Mouse (Mus musculus) hindbrain, embryonic 11.5 days (tissue): ENCODE measurements around the gene Atn1. TPM values are rescaled to one million over a fixed set of nuclear protein-coding genes. Genes with fewer than 3 reads are reported as not detected.

Source experiments
- ATAC-seq: fragments of 200-750 bp; cut with Nextera tagmentation; 2 replicates; pipeline ENCODE4 v1.8.0; 2017; ENCODE audit warnings: mild to moderate bottlenecking, moderate TSS enrichment, moderate library complexity; ENCODE audit not compliant: low FRiP score
- DNase-seq: peaks from one replicate; pipeline ENCODE4 v3.0.0-alpha.2; 2015; ENCODE audit warnings: low spot score
- H3K27ac ChIP-seq: fragments of 300-500 bp; sonication (generic); 2 replicates; pipeline ENCODE4 v1.5.1; 2014; ENCODE audit warnings: mild to moderate bottlenecking, low read depth, low read length
- H3K27me3 ChIP-seq: fragments of 300-500 bp; sonication (generic); 2 replicates; pipeline ENCODE4 v1.6.1; 2014; ENCODE audit warnings: mild to moderate bottlenecking, low read length, moderate library complexity, mixed read lengths; ENCODE audit not compliant: control insufficient read depth, insufficient read depth
- H3K36me3 ChIP-seq: fragments of 300-500 bp; sonication (generic); 2 replicates; pipeline ENCODE4 v1.6.1; 2014; ENCODE audit warnings: mild to moderate bottlenecking, low read length, moderate library complexity, mixed read lengths; ENCODE audit not compliant: control insufficient read depth, insufficient read depth
- H3K4me1 ChIP-seq: fragments of 300-500 bp; sonication (generic); replicated peaks from 2 replicates; pipeline ENCODE4 v1.6.1; 2014; ENCODE audit warnings: low read length, mixed read lengths; ENCODE audit not compliant: control insufficient read depth, insufficient read depth
- H3K4me2 ChIP-seq: fragments of 300-500 bp; sonication (generic); replicated peaks from 2 replicates; pipeline ENCODE4 v1.6.1; 2014; ENCODE audit warnings: mild to moderate bottlenecking, low read depth, low read length
- H3K4me3 ChIP-seq: fragments of 300-500 bp; sonication (generic); 2 replicates; pipeline ENCODE4 v1.5.1; 2014; ENCODE audit warnings: low read depth, low read length
- H3K9ac ChIP-seq: fragments of 300-500 bp; sonication (generic); 2 replicates; pipeline ENCODE4 v1.6.1; 2014; ENCODE audit warnings: low read depth, low read length
- H3K9me3 ChIP-seq: fragments of 300-500 bp; sonication (generic); 2 replicates; pipeline ENCODE4 v1.6.1; 2016; ENCODE audit warnings: low read length; ENCODE audit not compliant: control insufficient read depth
- WGBS: fragments of 180-500 bp; shearing (Covaris S2); extraction: QIAGEN DNeasy Blood & Tissue Kit; methylation state at CpG from one replicate; pipeline ENCODE4 v1.1.7; 2014; 5-methylcytosine and 5-hydroxymethylcytosine counted together
- polyA plus RNA-seq: library from polyadenylated mRNA; unstranded; fragments of >200 nt; fragmentation: Nextera tagmentation; extraction: Ambion mirVana; gene quantifications from 2 replicates; pipeline ENCODE4 v1.2.1, GENCODE M21; 2014

Atn1 gene
- polyA plus RNA-seq, 1 experiment from 2014 or later, result 12.7 TPM

DNA sequence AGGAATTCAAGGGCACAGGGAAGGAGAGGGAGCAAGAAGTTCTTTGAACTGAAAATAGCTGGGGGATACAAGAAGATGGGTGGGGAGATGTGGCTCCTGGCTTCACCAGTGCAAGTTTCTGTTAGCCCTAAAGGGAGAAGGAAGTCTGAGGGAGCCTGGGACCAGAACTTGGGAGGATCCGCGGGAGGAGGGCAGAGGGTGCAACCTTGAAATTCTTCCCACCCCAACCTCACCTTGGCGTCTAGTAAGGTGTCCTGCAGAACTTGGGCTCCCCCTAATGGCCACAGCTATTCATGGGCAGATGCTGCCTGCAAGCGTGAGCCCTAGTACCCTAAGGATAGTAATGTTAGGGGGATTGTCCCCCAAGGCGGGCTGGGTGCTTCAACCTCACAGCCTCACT lies 2.9 kb upstream of the Atn1 start:
- DNase-seq, result peak; percentile 84
- Histone ChIP-seq H3K9ac (no peak overlapping the region), H3K4me3 (no peak overlapping the region), H3K27ac (no peak overlapping the region), H3K36me3 (no peaks in the 10 kb centered on the region), H3K4me1 (peaks cover 7% of the 10 kb centered on the region), H3K27me3 (peaks cover 2% of the 10 kb centered on the region; the same call in 1 of the 2 replicates), H3K9me3 (no peaks in the 10 kb centered on the region), H3K4me2 (peak overlapping the region; percentile 9; the same call in 1 of the 2 replicates)
- 2% methylated on average over 5 of the region's 5 CpGs for WGBS
- ATAC-seq, result no peak

- Histone ChIP-seq H3K9me3 (no peaks in the 10 kb centered on the region), H3K4me3 (no peak overlapping the region)
Observed at GRCm38 (mm10) chr6:124758849-124759232, 2.5 kb upstream of the Atn1 start.

DNA sequence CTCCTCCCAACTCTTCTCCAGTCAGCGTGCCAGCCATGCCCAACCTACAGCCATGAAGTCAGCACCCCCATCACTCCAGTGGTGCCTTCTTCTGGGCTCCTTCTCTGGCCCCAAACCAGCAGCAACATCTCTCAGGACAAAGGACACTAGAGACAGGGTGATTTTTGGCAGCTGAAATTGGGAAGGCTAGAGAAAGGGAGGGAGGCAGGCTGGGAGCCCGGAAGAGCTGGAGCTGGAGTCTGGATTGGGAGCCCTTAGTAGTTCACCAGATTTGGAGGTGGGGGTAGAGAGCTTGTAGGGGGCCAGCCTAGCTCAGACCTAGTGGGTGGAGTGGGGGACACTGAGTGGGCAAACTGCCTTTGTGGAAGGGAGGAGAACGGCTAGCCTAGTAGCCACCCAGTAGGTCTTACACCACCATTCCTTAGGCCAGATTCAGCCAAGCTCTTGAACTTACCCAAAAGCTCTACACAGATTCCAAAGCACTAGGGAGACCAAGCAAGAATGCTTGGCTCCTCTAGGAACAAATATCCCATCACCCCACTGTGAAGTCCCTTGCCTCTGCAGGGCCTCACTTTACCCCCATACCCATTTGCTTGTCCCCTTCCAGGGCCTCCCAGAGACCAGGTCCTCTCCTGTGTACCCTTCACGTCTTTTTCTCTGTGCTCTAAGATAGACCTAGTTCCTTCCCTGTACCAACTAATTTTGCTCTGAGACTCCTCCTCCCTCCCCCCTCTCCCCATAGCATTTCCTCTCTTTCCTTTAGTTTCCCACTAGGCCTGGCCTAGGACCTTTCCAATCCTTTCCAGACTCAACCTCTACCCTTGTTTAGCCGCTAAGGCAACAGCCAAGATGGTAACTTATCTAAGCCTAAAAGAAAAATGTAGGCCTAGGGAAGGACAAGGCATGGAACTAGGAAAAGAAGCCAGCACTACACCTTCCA lies 1.9 kb upstream of the Atn1 start:
- ATAC-seq (peak; percentile 12; the same call in 1 of the 2 replicates), DNase-seq (peak; percentile 73)
- Histone ChIP-seq H3K4me3 (peak overlapping the region; percentile 88), H3K27ac (peak overlapping the region; percentile 96), H3K27me3 (peaks cover 2% of the 10 kb centered on the region; the same call in 1 of the 2 replicates), H3K36me3 (no peaks in the 10 kb centered on the region), H3K4me2 (peak overlapping the region; percentile 79), H3K4me1 (peaks cover 9% of the 10 kb centered on the region), H3K9me3 (no peaks in the 10 kb centered on the region), H3K9ac (peak overlapping the region; percentile 88)
- WGBS, result 28% methylated on average over 5 of the region's 5 CpGs

More at GRCm38 (mm10) chr6:124758849-124759232, 2.5 kb upstream of the Atn1 start:
- H3K9ac ChIP-seq, result no peak overlapping the region
- no peaks in the 10 kb centered on the region for H3K36me3 ChIP-seq
- DNase-seq (no peak), ATAC-seq (no peak)
- peaks cover 7% of the 10 kb centered on the region for H3K4me1 ChIP-seq
- H3K27ac ChIP-seq, result peak overlapping the region; percentile 96; the same call in 1 of the 2 replicates
- H3K27me3 ChIP-seq, result peaks cover 2% of the 10 kb centered on the region; the same call in 1 of the 2 replicates
- WGBS, result 56% methylated on average over 2 of the region's 2 CpGs
- peak overlapping the region; percentile 9; the same call in 1 of the 2 replicates for H3K4me2 ChIP-seq

GRCm38 (mm10) chr6:124757351-124757880 lies 1.1 kb upstream of the Atn1 start:
- Histone ChIP-seq H3K27ac (peak overlapping the region; percentile 96), H3K4me3 (peak overlapping the region; percentile 88), H3K9me3 (no peaks in the 10 kb centered on the region), H3K27me3 (no peaks in the 10 kb centered on the region), H3K9ac (peak overlapping the region; percentile 88), H3K36me3 (no peaks in the 10 kb centered on the region), H3K4me1 (peaks cover 9% of the 10 kb centered on the region), H3K4me2 (peak overlapping the region; percentile 79)
- no peak for DNase-seq
- WGBS, result 9% methylated on average over 5 of the region's 5 CpGs
- ATAC-seq, result peak; percentile 1; the same call in 1 of the 2 replicates

- H3K9me3 ChIP-seq, result no peaks in the 10 kb centered on the region
- ATAC-seq (peak; percentile 73), DNase-seq (peak; percentile 81)
- H3K27me3 ChIP-seq, result no peaks in the 10 kb centered on the region
- H3K27ac ChIP-seq, result peak overlapping the region; percentile 96
- H3K4me2 ChIP-seq, result peak overlapping the region; percentile 79
- under 1% methylated on average over 32 of the region's 54 CpGs for WGBS
- peak overlapping the region; percentile 88 for H3K9ac ChIP-seq
- no peaks in the 10 kb centered on the region for H3K36me3 ChIP-seq
- peaks cover 9% of the 10 kb centered on the region for H3K4me1 ChIP-seq
- peak overlapping the region; percentile 88 for H3K4me3 ChIP-seq
Observed at GRCm38 (mm10) chr6:124756652-124757350, 477 bp upstream of the Atn1 start.

- Histone ChIP-seq H3K4me3 (peak overlapping the region; percentile 88), H3K27ac (peak overlapping the region; percentile 96), H3K9ac (peak overlapping the region; percentile 88), H3K4me1 (peaks cover 9% of the 10 kb centered on the region), H3K9me3 (no peaks in the 10 kb centered on the region), H3K4me2 (peak overlapping the region; percentile 79), H3K27me3 (no peaks in the 10 kb centered on the region), H3K36me3 (no peaks in the 10 kb centered on the region)
- WGBS, result 2% methylated on average over 3 of the region's 3 CpGs
- ATAC-seq (no peak), DNase-seq (no peak)
Observed at GRCm38 (mm10) chr6:124755306-124755705, 1.0 kb downstream of the Atn1 start.

GRCm38 (mm10) chr6:124753861-124754260 lies 2.5 kb downstream of the Atn1 start:
- Histone ChIP-seq H3K9ac (no peak overlapping the region), H3K36me3 (no peaks in the 10 kb centered on the region), H3K4me3 (no peak overlapping the region), H3K27ac (no peak overlapping the region), H3K9me3 (no peaks in the 10 kb centered on the region), H3K4me2 (no peak overlapping the region), H3K27me3 (no peaks in the 10 kb centered on the region), H3K4me1 (peaks cover 7% of the 10 kb centered on the region)
- DNase-seq (no peak), ATAC-seq (no peak)
- 98% methylated on average over 2 of the region's 2 CpGs for WGBS

GRCm38 (mm10) chr6:124750405-124750804 lies 5.9 kb downstream of the Atn1 start:
- no peaks in the 10 kb centered on the region for H3K27me3 ChIP-seq
- WGBS, result 90% methylated on average over 8 of the region's 8 CpGs
- DNase-seq (no peak), ATAC-seq (no peak)
- H3K4me1 ChIP-seq, result peaks cover 12% of the 10 kb centered on the region
- H3K4me2 ChIP-seq, result no peak overlapping the region
- H3K36me3 ChIP-seq, result 0 out of 2 replicates have a peak, but pooled peaks cover 7% of the 10 kb centered on the region
- no peak overlapping the region for H3K9ac ChIP-seq
- no peak overlapping the region for H3K27ac ChIP-seq
- H3K4me3 ChIP-seq, result no peak overlapping the region
- no peaks in the 10 kb centered on the region for H3K9me3 ChIP-seq
